Mouse (Mus musculus) c-Kit-positive CD71-positive TER-119-positive erythroid progenitor cells, embryonic 14.5 days (primary cell): ENCODE measurements around the gene Blzf1.

Experiments used
- DNase-seq: peaks from one replicate; pipeline ENCODE4 v3.0.0-alpha.2; 2013; ENCODE audit warnings: low spot score

The Blzf1 gene

GRCm38 (mm10) chr1:164307124-164307751 is at the start of gene Blzf1:
Gene Blzf1 (minus strand): TSS chr1:164307489.
- peak; percentile 99 for DNase-seq

- DNase-seq: no peak
Observed at GRCm38 (mm10) chr1:164353443-164353842, 46.2 kb upstream of the Blzf1 start.

GRCm38 (mm10) chr1:164342161-164342560 is 34.9 kb upstream of the Blzf1 start:
- DNase-seq: peak; percentile 18

GRCm38 (mm10) chr1:164335846-164336245 is 28.6 kb upstream of the Blzf1 start:
- no peak for DNase-seq

GRCm38 (mm10) chr1:164335435-164335834 is 28.1 kb upstream of the Blzf1 start:
- no peak for DNase-seq

- DNase-seq: no peak
Observed at GRCm38 (mm10) chr1:164332559-164332958, 25.3 kb upstream of the Blzf1 start.

GRCm38 (mm10) chr1:164327764-164328163 is 20.5 kb upstream of the Blzf1 start:
- DNase-seq: no peak

- no peak for DNase-seq
Observed at GRCm38 (mm10) chr1:164326600-164327155, 19.4 kb upstream of the Blzf1 start.

GRCm38 (mm10) chr1:164324878-164325277 is 17.6 kb upstream of the Blzf1 start:
- no peak for DNase-seq

GRCm38 (mm10) chr1:164324221-164324620 is 16.9 kb upstream of the Blzf1 start:
- DNase-seq: no peak

GRCm38 (mm10) chr1:164322987-164323650 is 15.8 kb upstream of the Blzf1 start:
- DNase-seq: no peak

- no peak for DNase-seq
Observed at GRCm38 (mm10) chr1:164321408-164321807, 14.1 kb upstream of the Blzf1 start.

- DNase-seq: no peak
Observed at GRCm38 (mm10) chr1:164320731-164321130, 13.4 kb upstream of the Blzf1 start.

- DNase-seq: no peak
Observed at GRCm38 (mm10) chr1:164319542-164320140, 12.4 kb upstream of the Blzf1 start.

GRCm38 (mm10) chr1:164318474-164318873 is 11.2 kb upstream of the Blzf1 start:
- no peak for DNase-seq

- no peak for DNase-seq
Observed at GRCm38 (mm10) chr1:164317261-164317660, 10.0 kb upstream of the Blzf1 start.

- DNase-seq: peak; percentile 75
Observed at GRCm38 (mm10) chr1:164316697-164317096, 9.4 kb upstream of the Blzf1 start.

GRCm38 (mm10) chr1:164315266-164315665 is 8.0 kb upstream of the Blzf1 start:
- DNase-seq: peak; percentile 45

- peak; percentile 41 for DNase-seq
Observed at GRCm38 (mm10) chr1:164314085-164314484, 6.8 kb upstream of the Blzf1 start.

GRCm38 (mm10) chr1:164307922-164308321 is 633 bp upstream of the Blzf1 start:
- no peak for DNase-seq

GRCm38 (mm10) chr1:164303821-164304220 is 3.5 kb downstream of the Blzf1 start, which contains the start of gene Nme7:
Gene Nme7 (plus strand): TSS chr1:164304121.
- no peak for DNase-seq

- no peak for DNase-seq
Observed at GRCm38 (mm10) chr1:164301949-164302348, 5.3 kb downstream of the Blzf1 start.

GRCm38 (mm10) chr1:164296473-164296872 is 10.8 kb downstream of the Blzf1 start:
- DNase-seq: no peak
